Mouse (Mus musculus): ENCODE measurements around the gene Chrnb4. TPM values are rescaled to one million over a fixed set of nuclear protein-coding genes. Genes with fewer than 3 reads are reported as not detected.

The Chrnb4 gene
- polyA plus RNA-seq, 3 experiments from 2014 or later = not detected

DNA sequence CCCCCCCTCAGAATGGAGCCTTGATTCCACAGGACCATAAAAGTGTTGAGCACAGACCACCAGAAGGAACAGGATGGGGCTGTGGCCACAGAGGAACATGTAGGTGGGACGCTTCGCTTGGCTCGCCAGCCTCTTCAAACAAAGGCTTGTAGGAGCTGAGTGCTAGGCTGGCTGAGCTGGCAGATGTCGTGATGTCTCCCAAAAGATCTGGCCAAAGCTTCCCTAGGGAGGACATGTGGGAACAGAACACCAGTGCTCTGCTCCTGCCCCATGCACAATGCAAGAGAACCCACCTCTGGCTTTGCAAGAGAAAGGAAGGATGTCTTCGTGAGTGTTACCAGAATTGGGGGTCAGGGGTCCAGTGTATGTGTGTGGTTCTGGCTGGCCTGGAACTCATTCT lies 25.3 kb downstream of the Chrnb4 start:
- ATAC-seq = no peak

DNA sequence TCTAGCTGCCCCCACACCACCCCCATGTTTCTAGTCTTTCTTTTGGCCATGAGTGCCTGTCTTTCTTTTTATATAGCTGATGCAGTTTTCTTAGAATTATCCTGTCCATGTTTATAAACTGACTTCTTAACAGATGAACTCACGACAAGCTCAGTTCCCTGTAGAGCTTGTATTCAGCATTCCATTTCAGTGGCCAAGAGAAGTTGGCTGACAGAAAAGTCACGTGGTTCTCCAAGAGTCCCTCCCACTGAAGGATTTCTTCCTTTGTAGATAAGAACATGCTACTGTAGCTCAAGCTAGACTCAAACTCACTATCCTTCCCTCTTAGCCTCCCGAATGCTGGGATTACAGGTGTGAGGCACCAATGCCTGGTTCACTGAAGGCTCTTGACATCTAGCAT lies 31.7 kb downstream of the Chrnb4 start:
- ATAC-seq = no peak

DNA sequence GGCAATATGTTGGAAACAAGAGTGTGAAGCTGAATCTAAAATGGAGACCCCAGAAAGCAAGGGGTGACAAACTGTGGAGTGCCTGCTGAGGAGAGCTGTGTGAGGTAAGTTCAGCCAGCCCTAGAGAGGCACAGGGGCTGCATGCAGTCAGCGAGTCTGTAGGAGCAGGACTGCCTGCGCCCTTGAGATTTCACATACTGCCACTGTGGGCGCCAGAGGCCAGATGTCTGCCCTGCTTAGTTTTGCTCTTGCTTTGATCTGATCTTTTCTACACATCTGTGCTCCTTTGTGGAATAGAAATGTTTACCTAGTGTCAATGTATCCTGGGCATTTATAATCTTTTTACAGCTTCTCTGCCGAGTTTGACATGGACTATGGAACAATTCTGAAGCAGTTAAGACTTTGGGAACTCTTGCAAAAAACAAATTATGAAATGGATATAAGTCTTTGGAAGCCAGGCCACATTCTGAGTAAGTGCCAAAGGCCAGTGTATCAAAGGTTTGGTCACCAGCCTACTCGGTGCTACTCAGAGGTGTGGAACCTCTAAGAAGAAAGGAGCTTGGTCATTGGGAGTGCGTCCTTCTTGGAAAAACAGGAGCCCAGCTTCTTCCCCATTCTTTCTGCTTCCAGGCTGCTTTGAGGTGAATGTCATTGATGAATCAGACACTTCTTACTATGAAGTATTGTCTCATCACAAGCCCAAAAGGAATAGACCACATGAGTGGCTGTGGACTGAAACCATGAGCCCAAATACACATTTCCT lies 37.8 kb downstream of the Chrnb4 start:
- ATAC-seq = no peak

GRCm38 (mm10) chr9:55009692-55010091 lies 38.9 kb downstream of the Chrnb4 start:
- ATAC-seq = no peak

- ATAC-seq = no peak
Observed at GRCm38 (mm10) chr9:55003609-55004008, 45.0 kb downstream of the Chrnb4 start.

- ATAC-seq = no peak
Observed at GRCm38 (mm10) chr9:54995645-54996044, 52.9 kb downstream of the Chrnb4 start.

- no peak for ATAC-seq
Observed at GRCm38 (mm10) chr9:54994381-54994780, 54.2 kb downstream of the Chrnb4 start.

DNA sequence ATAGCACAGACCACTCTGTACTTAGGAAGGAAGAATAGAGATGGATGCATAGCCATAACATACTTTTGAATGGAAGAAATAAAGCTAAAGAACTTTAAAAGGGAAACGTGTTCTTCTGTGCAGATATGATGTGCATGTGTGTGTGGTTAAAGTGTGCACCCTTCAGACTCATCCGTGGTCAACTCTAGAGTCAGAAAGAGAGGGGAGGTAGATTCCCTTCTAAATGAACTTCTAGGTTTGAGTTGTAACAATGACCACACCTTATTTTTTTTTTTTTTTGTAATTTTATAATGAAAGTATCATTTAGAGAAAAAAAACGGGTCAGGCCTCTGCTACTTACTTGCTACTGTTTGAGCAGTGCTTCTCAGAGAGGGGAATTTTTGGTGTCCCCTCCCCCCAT lies 58.2 kb downstream of the Chrnb4 start:
- no peak for ATAC-seq

DNA sequence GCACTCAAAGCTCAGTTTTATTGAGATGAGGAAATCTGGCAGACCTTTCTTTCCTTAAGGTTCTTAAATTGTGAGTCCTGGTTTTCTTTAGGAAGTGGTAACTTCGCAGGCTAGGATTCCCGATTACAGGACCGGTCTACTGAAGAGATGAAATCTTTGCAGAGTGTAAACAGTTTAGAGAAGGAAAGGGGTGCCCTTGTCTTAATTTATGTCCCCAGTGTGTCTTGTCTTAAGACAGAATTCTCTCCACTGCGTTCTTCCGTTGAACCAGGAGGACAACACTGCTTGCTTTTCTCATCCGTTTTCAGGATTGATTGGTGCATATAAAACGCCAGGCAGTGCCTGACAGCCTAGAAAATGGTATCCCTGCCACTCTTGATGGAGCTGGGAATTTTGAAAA lies 66.2 kb downstream of the Chrnb4 start:
- ATAC-seq = no peak

DNA sequence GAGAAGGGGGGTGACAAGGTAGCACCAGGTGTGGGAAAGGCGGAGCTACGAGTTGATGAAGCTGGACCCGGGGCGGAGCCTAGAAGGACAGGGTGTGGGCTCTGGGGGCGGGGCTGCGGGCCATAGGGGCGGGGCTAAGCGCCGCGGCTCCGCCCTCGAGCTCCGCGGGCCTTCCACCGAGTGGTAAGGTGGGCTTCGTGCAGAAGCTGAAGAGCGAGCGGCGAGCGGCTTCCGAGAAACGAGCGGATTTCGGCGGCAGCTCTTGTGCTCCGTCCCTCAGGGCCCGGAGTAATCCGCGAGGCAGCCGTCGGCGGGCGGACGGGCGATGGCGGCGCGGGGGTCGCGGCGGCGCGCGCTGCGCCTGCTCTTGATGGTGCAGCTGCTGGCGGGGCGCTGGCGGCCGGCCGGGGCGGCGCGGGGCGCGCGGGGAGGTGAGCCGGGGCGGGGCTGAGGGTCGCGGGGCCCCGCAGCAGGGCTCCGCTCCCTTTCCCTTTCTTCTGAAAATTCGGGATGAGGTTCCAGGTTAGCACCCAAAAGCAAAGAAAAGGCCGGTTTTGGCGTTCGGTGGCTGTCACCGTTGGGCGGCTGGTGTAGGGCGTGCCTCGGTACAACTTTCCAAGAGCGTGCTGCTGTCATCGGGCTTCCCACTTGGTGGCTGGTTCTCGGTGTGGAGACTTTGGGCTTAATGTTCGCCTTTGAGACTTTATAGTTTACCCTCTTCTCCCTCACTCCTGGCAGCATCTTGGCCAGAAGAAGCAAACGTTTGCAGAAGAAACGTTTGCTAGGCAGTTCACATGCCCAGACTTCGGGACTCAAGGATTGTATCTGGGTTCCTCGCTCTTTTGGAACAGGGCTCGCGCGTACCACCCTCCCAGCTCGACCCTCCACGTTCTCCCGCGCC lies 67.0 kb downstream of the Chrnb4 start:
- ATAC-seq = no peak

DNA sequence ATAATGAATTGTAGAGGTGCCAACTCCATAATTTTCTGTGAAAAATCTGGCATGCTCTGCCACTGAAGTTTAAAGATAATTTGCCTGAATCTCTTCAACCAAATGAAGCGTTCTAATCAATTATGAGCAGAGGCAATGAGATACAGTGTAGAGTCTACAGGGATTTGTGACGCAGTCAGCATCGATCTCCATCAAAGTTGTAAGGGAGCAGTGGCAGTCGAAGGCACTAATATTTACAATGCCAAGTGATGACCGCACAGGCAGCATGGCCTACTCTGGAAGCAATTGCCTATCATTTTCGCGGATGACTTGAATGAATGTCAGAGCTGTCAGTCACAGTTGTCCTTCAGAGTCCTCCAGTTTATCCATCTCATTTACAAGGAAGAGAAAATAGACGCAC lies 67.9 kb downstream of the Chrnb4 start, which contains the start of gene Chrna5:
Gene Chrna5, plus strand, starts transcription at position 207 of the 400 bp plus-strand sequence.
- ATAC-seq = no peak

Other genes starting within 250 kb of the Chrnb4 start
- gene Ireb2, start 185.0 kb downstream of the Chrnb4 start, polyA plus RNA-seq (2017; shearing (Covaris generic)) = 10 to 100 TPM; 22.2 to 24.6 (median 23.8) TPM
- gene Hykk, start 131.5 kb downstream of the Chrnb4 start, polyA plus RNA-seq (2017; shearing (Covaris generic)) = under 1 TPM; 0.16 to 0.45 (median 0.21) TPM
- 100 to 1,000 TPM; 253 to 370 (median 278) TPM for gene Psma4, start 98.0 kb downstream of the Chrnb4 start, polyA plus RNA-seq (2017; shearing (Covaris generic))
- under 1 TPM in 2 of 3 experiments, not detected in 1; 0.50 to 0.81 TPM for gene AY074887, start 97.8 kb downstream of the Chrnb4 start, polyA plus RNA-seq (2017; shearing (Covaris generic))
- not detected for gene Chrna5, start 67.9 kb downstream of the Chrnb4 start, polyA plus RNA-seq (2017; shearing (Covaris generic))
- gene Chrna3, start 22.2 kb downstream of the Chrnb4 start, polyA plus RNA-seq (2017; shearing (Covaris generic)) = under 1 TPM in 1 of 3 experiments, not detected in 2; 0.12 TPM
- 10 to 100 TPM; 11.5 to 16.9 (median 14.1) TPM for gene Ube2q2, start 100.1 kb upstream of the Chrnb4 start, polyA plus RNA-seq (2017; shearing (Covaris generic))
- gene Fbxo22, start 160.1 kb upstream of the Chrnb4 start, polyA plus RNA-seq (2017; shearing (Covaris generic)) = 10 to 100 TPM; 39.3 to 50.5 (median 42.0) TPM